Mouse (Mus musculus) ES-CJ7 (cell line): ENCODE data around the gene Gm6268.

Experiments used
- DNase-seq: peaks from one replicate; pipeline ENCODE4 v3.0.0; 2011; ENCODE audit warnings: low read depth, low spot score

Gene Gm6268

DNA sequence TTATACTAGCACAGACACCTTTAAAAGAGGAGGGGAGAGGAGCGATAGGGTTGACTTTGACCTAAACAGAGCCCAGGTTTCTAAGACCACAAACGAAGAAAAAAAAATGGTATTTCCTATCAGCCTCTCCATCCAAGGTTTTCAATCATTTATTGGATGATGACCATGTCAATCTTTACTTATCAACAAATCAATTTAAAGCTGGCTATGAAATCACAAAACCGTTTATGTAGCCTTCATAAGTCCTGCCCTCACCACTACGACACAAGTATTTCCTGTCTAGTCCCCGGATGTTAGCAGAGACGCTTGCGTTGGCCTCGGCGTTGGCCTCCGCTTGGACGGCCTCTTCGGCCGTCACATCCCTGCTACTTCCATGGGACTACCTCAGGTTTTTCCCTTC is at the start of gene Gm6268:
TSS of gene Gm6268 (plus strand) at position 301 of the 400 bp plus-strand sequence.
- no peak for DNase-seq

DNA sequence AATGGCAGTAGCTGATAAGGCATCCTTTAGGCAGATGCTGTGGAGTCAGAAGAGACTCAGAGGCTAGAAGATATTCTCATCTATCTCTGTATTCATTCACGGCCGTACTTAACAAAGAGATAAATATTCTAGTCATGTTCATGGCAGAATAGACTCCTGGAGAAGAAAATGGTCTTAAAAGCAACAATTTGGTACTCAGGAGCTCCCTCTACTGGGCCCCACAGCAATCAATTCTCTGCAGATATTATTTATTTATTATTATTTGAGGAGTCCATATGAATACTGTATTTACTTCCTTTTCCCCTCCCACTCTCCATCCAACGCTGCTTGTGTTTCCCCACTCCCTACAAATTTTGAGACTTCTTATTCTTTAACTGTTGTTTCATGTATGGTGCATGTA is 48.6 kb upstream of the Gm6268 start:
- peak; percentile 2 for DNase-seq

DNA sequence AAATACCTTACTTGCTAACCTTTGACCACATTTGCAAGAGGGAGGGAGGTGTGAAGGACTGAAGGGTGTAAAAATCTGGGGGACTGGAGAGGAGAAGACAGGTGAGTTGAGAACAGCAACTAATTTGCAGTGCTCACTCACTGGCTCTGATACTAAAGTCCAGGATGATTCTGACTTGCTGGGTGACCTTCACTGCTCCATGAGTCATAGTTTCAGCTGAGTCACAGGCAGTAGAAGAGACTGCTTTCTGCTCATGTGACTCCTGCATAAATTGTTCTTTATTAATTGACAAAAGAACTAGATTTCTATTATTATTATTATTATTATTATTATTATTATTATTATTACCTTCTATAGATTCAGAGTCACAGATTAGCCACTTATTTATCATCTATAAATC is 15.7 kb upstream of the Gm6268 start:
- no peak for DNase-seq

DNA sequence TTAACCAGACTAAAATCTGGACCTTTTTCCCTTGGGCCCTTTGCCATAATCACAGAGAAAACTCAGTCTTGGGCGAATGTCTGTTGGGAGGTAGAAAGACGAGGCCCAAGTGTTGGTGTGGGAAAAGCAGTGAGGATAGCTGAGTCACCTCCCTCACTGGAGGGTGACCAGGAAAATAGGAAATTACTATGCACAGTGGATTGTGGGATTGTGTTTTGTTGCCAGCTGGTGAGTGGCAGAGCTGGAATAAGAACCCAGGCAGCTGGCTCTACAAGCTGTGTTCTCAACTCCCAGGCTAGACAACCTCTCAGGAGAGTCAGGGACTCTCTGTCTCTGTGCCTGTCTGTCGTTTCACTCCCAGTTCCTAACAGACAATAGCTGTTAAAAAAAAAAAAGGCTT is 11.1 kb upstream of the Gm6268 start:
- no peak for DNase-seq

DNA sequence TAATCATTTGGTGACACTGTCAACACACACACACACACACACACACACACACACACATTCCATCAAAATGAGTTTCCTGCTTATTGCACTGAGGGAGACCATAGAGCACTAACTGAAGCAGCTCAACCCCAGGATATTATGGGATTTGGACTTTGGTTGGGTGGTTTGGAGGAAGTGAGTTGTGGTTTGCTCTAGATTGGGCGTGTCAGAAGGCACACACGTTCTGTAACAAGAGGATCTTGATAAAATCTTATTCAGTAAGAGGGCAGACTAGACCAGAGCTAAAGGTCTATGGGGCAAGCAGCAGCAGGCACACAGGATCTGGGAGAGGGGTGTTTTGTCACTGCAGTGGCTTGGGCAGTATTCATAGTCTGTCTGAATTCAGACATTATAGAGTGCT is 10.6 kb upstream of the Gm6268 start:
- DNase-seq: no peak

DNA sequence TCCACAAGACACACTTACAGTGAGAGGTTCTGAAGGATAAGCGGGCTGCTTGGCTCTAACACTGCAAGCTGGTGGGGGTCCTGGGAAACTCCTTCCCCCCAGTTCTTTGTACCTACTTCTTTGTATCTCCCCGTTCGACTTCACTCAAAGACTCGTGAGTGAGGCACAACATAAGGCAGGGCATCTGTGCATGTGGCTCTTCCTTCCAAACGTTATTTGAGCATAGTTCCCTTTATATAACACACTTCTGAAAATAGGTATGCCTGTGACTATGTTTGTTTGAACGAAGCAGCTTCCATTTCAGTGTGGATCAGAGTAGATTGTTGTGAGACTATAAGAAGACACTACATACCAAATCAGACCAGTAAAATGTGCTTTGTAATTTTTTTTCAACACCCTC is 8.4 kb upstream of the Gm6268 start:
- no peak for DNase-seq

DNA sequence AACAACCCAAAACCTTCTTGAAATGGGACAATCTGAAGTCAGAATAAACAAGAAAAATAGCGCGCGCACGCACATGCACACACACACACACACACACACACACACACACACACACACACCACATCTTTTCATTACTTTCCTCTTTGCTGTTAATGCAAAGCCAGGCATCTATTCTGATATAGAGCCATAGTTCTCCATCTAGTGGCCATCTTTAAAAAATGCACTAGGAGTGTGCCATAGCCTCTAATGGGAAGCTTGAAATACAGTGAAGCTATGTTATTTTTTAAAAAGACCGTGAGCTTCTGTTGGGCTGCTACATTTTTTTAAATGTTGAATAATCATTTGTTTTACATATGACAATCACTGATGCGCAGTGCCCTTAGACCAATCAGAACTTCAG is 7.8 kb upstream of the Gm6268 start:
- peak; percentile 18 for DNase-seq

DNA sequence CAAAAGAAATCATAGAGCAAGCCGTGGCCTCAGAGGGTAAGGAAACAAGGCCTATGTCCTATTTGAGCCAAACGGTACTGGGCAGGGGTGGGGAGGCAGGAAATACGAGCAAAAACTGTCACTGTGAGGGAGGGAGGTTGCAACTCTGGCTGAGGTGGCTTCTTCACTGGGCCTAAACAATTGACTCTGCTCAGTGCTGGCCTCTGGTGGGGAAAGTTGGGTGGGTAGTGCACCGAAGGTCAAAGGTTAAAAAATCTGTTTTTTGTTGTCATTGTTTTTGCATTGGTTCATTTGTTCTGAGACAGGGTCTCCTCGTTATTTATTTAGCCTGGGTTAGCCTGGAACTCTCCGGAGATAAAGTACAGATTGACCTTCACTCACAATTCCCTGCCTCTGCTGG is 1.2 kb downstream of the Gm6268 start:
- DNase-seq: peak; percentile 12

DNA sequence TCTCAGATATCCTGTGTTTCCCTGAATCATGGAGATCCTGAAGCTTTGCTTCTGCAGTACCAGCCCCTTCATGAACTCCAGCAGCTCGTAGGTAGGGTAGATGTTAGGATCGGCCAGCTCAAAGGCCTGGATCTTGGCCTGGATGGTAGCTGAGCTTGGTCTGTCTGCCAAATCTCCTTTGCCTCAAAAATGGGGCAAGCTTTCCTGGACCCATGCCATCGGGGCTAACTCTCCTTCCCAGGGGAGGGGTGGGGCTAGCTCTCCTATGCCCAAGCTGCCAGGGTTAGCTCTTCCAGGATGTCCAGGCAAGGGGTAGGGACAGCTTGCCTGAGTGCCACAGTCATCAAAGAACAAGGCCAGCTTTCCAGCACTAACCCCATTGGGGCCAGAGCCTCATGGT is 18.1 kb downstream of the Gm6268 start:
- DNase-seq: no peak

DNA sequence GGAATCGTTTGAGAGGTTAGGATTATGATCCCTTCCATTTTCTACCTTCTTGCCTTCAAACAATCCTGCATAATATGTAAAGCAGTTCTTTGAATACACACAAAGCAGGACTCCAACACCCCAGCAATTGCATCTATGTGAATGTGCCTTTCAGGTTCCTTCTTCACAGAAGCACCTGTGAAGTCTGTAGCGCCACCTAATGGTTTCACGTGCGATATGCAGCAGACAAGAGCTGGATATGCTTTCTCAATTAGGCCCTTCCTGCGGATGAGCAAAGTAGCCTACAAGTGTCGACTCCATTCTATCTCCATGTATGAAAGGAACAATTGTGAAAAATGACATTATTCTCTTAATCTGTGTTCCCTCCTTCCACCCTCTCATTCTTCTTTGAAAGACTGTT is 33.9 kb downstream of the Gm6268 start:
- peak; percentile 31 for DNase-seq

DNA sequence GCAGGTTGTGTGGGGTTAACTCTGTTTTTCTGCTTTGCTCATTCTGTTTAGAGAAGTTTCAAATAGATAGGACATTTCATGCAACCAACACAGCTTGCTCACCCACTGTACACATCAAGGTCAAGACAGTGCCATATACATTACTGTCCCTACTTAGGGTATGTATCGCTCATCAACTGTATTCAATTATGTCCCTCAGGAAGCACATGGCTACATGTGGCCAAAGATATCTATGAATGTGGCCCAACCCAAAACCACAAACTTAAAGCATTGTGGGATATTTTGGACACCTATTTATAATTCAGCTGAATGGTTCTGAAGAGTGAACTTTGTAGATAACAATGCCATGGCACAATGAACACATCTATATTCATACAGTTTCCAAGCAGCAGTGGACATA is 36.9 kb downstream of the Gm6268 start:
- no peak for DNase-seq
